Mouse (Mus musculus) lung, adult 2 months (tissue): Measurements from ENCODE around the gene Epha2. TPM values are rescaled to one million over a fixed set of nuclear protein-coding genes. Genes with fewer than 3 reads are reported as not detected.
A peak's percentile ranks its signal among the peaks of the same experiment; 100 is the strongest.

Experiments used
- DNase-seq: peaks from one replicate; pipeline ENCODE4 v3.0.0; 2022
- H3K4me1 ChIP-seq: fragments of 200-500 bp; 2 replicates; pipeline ENCODE4 v1.6.1; 2011; ENCODE audit warnings: low read length; ENCODE audit not compliant: control insufficient read depth, insufficient read depth
- H3K4me3 ChIP-seq: fragments of 200-500 bp; replicated peaks from 2 replicates; pipeline ENCODE3; 2011; ENCODE audit warnings: low read depth, mild to moderate bottlenecking, control low read depth, low read length; ENCODE audit errors: extremely low read depth
- CTCF ChIP-seq: fragments of 200-500 bp; IDR thresholded peaks from 2 replicates; pipeline ENCODE4 v1.5.1; 2011; ENCODE audit warnings: mild to moderate bottlenecking, low read length, control low read depth; ENCODE audit not compliant: insufficient read depth
- POLR2A ChIP-seq: fragments of 200-500 bp; IDR thresholded peaks from 2 replicates; pipeline ENCODE4 v1.6.1; 2011; ENCODE audit warnings: low read depth, mild to moderate bottlenecking, control low read depth, low read length, borderline replicate concordance; ENCODE audit errors: extremely low read depth
- WGBS: fragments of 180-500 bp; shearing (Covaris S2); methylation state at CpG from one replicate; pipeline ENCODE4 v1.1.7; 2018; 5-methylcytosine and 5-hydroxymethylcytosine counted together
- polyA plus RNA-seq: library from polyadenylated mRNA; depleted of rRNA; stranded (reverse); fragments of >200 nt; gene quantifications from 2 replicates; pipeline ENCODE4 v1.2.3, GENCODE M21; 2012

Epha2 gene
- polyA plus RNA-seq, 1 experiment: 54.0 TPM

DNA sequence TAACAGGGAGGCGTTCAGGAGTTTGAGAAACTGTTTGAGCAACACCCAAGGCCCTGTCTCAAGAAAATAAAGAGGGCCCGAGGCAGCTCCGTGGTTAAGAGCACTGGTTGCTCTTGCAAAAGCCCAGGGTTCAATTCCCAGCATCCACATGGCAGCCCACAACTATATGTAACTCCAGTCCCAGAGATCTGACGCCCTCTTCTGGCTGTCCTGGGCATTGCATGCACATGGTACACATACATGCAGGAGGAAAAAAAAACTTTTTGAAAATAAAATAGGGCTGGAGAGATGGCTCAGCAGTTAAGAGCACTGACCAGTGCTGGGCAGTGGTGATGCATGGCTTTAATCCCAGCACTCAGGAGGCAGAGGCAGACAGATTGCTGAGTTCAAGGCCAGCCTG, 32.7 kb upstream of the Epha2 start:
- TF ChIP-seq POLR2A (no peak), CTCF (no peak)
- WGBS: 79% methylated on average over 4 of the region's 4 CpGs
- DNase-seq: no peak
- peaks cover 15% of the 10 kb centered on the region for H3K4me1 ChIP-seq
- H3K4me3 ChIP-seq: no peak overlapping the region

DNA sequence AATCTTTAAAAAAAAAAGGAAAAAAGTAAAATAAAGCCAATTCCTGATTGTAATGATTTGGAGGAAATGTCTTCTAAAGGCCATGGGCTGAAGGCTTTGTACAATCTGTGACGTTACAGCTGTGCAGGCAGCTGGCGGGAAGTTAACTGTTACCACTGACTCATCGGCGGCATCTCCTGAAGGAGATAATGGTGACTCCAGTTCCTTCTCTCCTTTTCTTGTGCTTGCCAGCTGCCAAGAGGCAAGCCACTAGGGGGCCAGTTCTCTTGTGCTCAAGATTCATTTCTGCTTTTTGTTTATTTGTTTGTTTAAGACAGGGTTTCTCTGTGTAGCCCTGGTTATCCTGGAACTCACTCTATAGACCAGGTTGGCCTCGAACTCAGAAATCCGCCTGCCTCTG, 32.0 kb upstream of the Epha2 start:
- Histone ChIP-seq H3K4me1 (peaks cover 15% of the 10 kb centered on the region), H3K4me3 (no peak overlapping the region)
- DNase-seq: no peak
- TF ChIP-seq POLR2A (no peak), CTCF (no peak)
- WGBS: 60% methylated on average over 6 of the region's 6 CpGs

- TF ChIP-seq POLR2A (no peak), CTCF (no peak)
- no peak overlapping the region for H3K4me3 ChIP-seq
- WGBS: 80% methylated on average over 15 of the region's 15 CpGs
- peaks cover 15% of the 10 kb centered on the region for H3K4me1 ChIP-seq
- DNase-seq: no peak
These were observed 30.7 kb upstream of the Epha2 start for GRCm38 (mm10) chr4:141270201-141270940.

- 0 out of 2 replicates have a peak, but pooled peaks have one; percentile 16 for TF ChIP-seq CTCF
- TF ChIP-seq POLR2A: no peak
- 62% methylated on average over 7 of the region's 7 CpGs for WGBS
- no peak for DNase-seq
- Histone ChIP-seq H3K4me3 (no peak overlapping the region), H3K4me1 (peaks cover 15% of the 10 kb centered on the region)
These were observed 29.8 kb upstream of the Epha2 start for GRCm38 (mm10) chr4:141271228-141271627.

DNA sequence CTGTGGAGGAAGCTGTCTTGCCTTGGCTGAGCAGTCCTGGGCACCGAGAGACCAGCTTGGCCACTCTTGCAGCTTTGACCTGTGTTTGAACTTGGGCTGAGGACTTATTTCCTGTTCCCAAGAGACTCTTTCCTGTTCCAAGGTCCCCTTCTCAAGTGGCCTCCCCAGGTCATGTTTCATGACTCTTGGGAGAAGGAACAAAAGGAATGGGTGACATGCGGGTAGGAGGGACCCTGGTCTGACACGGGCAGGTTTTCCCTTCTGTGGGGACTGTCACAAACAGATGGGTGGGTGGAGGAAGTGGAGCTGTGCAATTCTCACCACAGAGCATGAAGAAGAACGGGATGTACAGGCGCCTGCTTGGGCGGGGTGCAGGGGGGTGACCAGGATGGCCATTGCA, 29.3 kb upstream of the Epha2 start:
- DNase-seq: peak; percentile 54
- WGBS: 36% methylated on average over 6 of the region's 6 CpGs
- Histone ChIP-seq H3K4me3 (no peak overlapping the region), H3K4me1 (peaks cover 15% of the 10 kb centered on the region)
- TF ChIP-seq POLR2A (no peak), CTCF (no peak)

- Histone ChIP-seq H3K4me1 (peaks cover 24% of the 10 kb centered on the region), H3K4me3 (peak overlapping the region; percentile 26)
- DNase-seq: no peak
- TF ChIP-seq POLR2A (peak; percentile 40; the same call in 1 of the 2 replicates), CTCF (no peak)
- 10% methylated on average over 14 of the region's 14 CpGs for WGBS
These were observed 28.2 kb upstream of the Epha2 start for GRCm38 (mm10) chr4:141272878-141273277.

- peak; percentile 19; the same call in 1 of the 2 replicates for TF ChIP-seq POLR2A
- peak; percentile 91 for TF ChIP-seq CTCF
- 15% methylated on average over 12 of the region's 12 CpGs for WGBS
- Histone ChIP-seq H3K4me3 (peak overlapping the region; percentile 26), H3K4me1 (peaks cover 26% of the 10 kb centered on the region)
- DNase-seq: peak; percentile 88
These were observed 27.7 kb upstream of the Epha2 start for GRCm38 (mm10) chr4:141273296-141273695.

GRCm38 (mm10) chr4:141274485-141275341, 26.3 kb upstream of the Epha2 start:
- Histone ChIP-seq H3K4me1 (peaks cover 34% of the 10 kb centered on the region), H3K4me3 (no peak overlapping the region)
- TF ChIP-seq CTCF (no peak), POLR2A (no peak)
- peak; percentile 28 for DNase-seq
- WGBS: 61% methylated on average over 23 of the region's 23 CpGs

DNA sequence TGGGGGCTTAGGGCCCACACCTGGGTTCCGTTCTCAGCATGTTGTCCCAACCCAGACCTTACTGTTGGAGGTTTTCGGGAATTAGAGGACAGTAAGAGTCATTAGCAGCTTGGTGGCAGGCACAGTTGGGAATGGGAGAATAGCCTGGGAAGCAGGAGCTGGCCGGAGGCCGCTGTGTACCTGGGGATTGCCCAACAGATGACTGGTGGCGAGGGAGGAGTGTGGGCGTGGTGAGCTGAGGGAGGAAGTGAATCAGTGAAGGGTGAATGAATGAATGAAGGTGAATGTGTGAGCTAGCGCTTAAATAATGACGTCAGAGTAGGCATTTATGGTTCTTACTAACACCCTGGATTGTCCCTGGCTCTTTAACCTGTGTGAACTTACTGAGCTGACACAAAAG, 23.9 kb upstream of the Epha2 start:
- 71% methylated on average over 8 of the region's 8 CpGs for WGBS
- Histone ChIP-seq H3K4me3 (no peak overlapping the region), H3K4me1 (peaks cover 38% of the 10 kb centered on the region)
- DNase-seq: peak; percentile 50
- no peak for TF ChIP-seq POLR2A
